Mouse (Mus musculus) lung, postnatal 0 days (tissue): Measurements from ENCODE around the gene Mroh8. TPM values are rescaled to one million over a fixed set of nuclear protein-coding genes. Genes with fewer than 3 reads are reported as not detected.

Experiments used
- ATAC-seq: fragments of 200-750 bp; cut with Nextera tagmentation; 2 replicates; pipeline ENCODE4 v1.8.0; 2017; ENCODE audit warnings: moderate library complexity
- DNase-seq: peaks from one replicate; pipeline ENCODE4 v3.0.0-alpha.2; 2016; ENCODE audit warnings: low spot score
- H3K27ac ChIP-seq: fragments of 300-500 bp; sonication (generic); 2 replicates; pipeline ENCODE4 v1.5.1; 2014; ENCODE audit warnings: antibody characterized with exemption, mild to moderate bottlenecking, low read length, mixed read lengths
- H3K27me3 ChIP-seq: fragments of 300-500 bp; sonication (generic); replicated peaks from 2 replicates; pipeline ENCODE4 v1.6.1; 2014; ENCODE audit warnings: low read length, mixed read lengths; ENCODE audit not compliant: insufficient read depth
- H3K36me3 ChIP-seq: fragments of 300-500 bp; sonication (generic); 2 replicates; pipeline ENCODE4 v1.6.1; 2014; ENCODE audit warnings: low read length, mixed read lengths; ENCODE audit not compliant: insufficient read depth
- H3K4me1 ChIP-seq: fragments of 300-500 bp; sonication (generic); 2 replicates; pipeline ENCODE4 v1.6.1; 2014; ENCODE audit warnings: antibody characterized with exemption, low read depth, low read length, mixed read lengths; ENCODE audit not compliant: insufficient read depth
- H3K4me2 ChIP-seq: fragments of 300-500 bp; sonication (generic); replicated peaks from 2 replicates; pipeline ENCODE4 v1.6.1; 2014; ENCODE audit warnings: low read depth, mild to moderate bottlenecking, low read length, moderate library complexity, mixed read lengths
- H3K4me3 ChIP-seq: fragments of 300-500 bp; sonication (generic); 2 replicates; pipeline ENCODE4 v1.5.1; 2014; ENCODE audit warnings: low read depth, low read length
- H3K9ac ChIP-seq: fragments of 300-500 bp; sonication (generic); replicated peaks from 2 replicates; pipeline ENCODE4 v1.6.1; 2014; ENCODE audit warnings: low read depth, mild to moderate bottlenecking
- H3K9me3 ChIP-seq: fragments of 300-500 bp; sonication (generic); 2 replicates; pipeline ENCODE4 v1.6.1; 2016; ENCODE audit warnings: low read length, mixed read lengths
- CTCF ChIP-seq: IDR thresholded peaks from 2 replicates; pipeline ENCODE4 v1.5.1; 2016; ENCODE audit warnings: antibody characterized with exemption, mild to moderate bottlenecking
- EP300 ChIP-seq: IDR thresholded peaks from 2 replicates; pipeline ENCODE4 v1.6.1; 2016; ENCODE audit warnings: antibody characterized with exemption, mild to moderate bottlenecking, control low read depth
- WGBS: fragments of 180-500 bp; shearing (Covaris S2); extraction: QIAGEN DNeasy Blood & Tissue Kit; methylation state at CpG from one replicate; pipeline ENCODE4 v1.1.7; 2014; 5-methylcytosine and 5-hydroxymethylcytosine counted together
- polyA plus RNA-seq: library from polyadenylated mRNA; unstranded; fragments of >200 nt; fragmentation: Nextera tagmentation; extraction: Ambion mirVana; gene quantifications from 2 replicates; pipeline ENCODE4 v1.2.1, GENCODE M21; 2015

The Mroh8 gene
- polyA plus RNA-seq, result 0.23 and 0.25 TPM in 2 replicates

- under 1% methylated on average over 30 of the region's 32 CpGs for WGBS
- ATAC-seq, result peak; percentile 73
These were observed at the start of gene Mroh8 for GRCm38 (mm10) chr2:157279416-157279800. Mroh8 (minus strand) TSS chr2:157279549.

GRCm38 (mm10) chr2:157328570-157328969 is 49.2 kb upstream of the Mroh8 start:
- TF ChIP-seq CTCF, result no peak
- no peak for TF ChIP-seq EP300
- H3K4me2 ChIP-seq, result no peak overlapping the region
- ATAC-seq (no peak), DNase-seq (no peak)
- no peak overlapping the region for H3K9ac ChIP-seq
- no peaks in the 10 kb centered on the region for H3K27me3 ChIP-seq
- no peak overlapping the region for H3K27ac ChIP-seq
- H3K9me3 ChIP-seq, result no peaks in the 10 kb centered on the region
- no peaks in the 10 kb centered on the region for H3K4me1 ChIP-seq
- H3K36me3 ChIP-seq, result 0 out of 2 replicates have a peak, but pooled peaks cover 8% of the 10 kb centered on the region
- WGBS, result 48% methylated on average over 11 of the region's 11 CpGs
- no peak overlapping the region for H3K4me3 ChIP-seq

More at GRCm38 (mm10) chr2:157279416-157279800, at the start of gene Mroh8:
- peak within 1 kb of the TSS; percentile 92 for H3K27ac ChIP-seq
- peak within 1 kb of the TSS; percentile 69 for H3K4me3 ChIP-seq
- no peak for TF ChIP-seq EP300
- no peak for TF ChIP-seq CTCF
- H3K27me3 ChIP-seq, result no peaks in the 10 kb centered on the region
- no peaks in the 10 kb centered on the region for H3K9me3 ChIP-seq
- peak; percentile 82 for DNase-seq
- H3K4me1 ChIP-seq, result peaks cover 9% of the 10 kb centered on the region; the same call in 1 of the 2 replicates
- H3K36me3 ChIP-seq, result no peaks in the 10 kb centered on the region; the same call in 1 of the 2 replicates
- peak within 1 kb of the TSS; percentile 88 for H3K9ac ChIP-seq
- H3K4me2 ChIP-seq, result peak within 1 kb of the TSS; percentile 74

DNA sequence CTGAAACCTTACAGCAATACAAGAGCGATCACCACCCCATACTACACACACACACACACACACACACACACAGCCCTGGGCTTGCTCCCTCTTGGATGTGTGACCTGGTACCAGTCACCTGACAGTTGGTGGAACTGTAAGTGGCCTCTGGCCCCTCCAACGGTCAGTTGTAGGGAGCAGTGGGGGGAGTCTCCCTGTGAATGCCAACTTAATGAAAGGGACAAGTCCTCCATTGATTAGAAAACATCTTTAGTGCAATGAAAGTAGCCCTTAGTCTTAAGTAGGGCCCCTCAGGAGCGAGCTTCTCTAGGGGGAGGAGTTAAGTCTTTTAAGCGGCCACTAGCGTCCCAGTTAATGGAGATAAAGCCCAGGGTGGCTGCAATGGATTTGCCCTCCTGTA is 48.8 kb upstream of the Mroh8 start:
- Histone ChIP-seq H3K27me3 (no peaks in the 10 kb centered on the region), H3K4me2 (no peak overlapping the region), H3K36me3 (0 out of 2 replicates have a peak, but pooled peaks cover 11% of the 10 kb centered on the region), H3K9me3 (no peaks in the 10 kb centered on the region), H3K4me3 (no peak overlapping the region), H3K27ac (no peak overlapping the region), H3K4me1 (no peaks in the 10 kb centered on the region), H3K9ac (no peak overlapping the region)
- ATAC-seq (no peak), DNase-seq (no peak)
- TF ChIP-seq EP300 (no peak), CTCF (no peak)
- 55% methylated on average over 5 of the region's 5 CpGs for WGBS

GRCm38 (mm10) chr2:157325238-157325637 is 45.9 kb upstream of the Mroh8 start:
- no peak overlapping the region for H3K4me3 ChIP-seq
- H3K36me3 ChIP-seq, result peaks cover 18% of the 10 kb centered on the region; the same call in 1 of the 2 replicates
- no peak for DNase-seq
- 64% methylated on average over 2 of the region's 2 CpGs for WGBS
- H3K9me3 ChIP-seq, result no peaks in the 10 kb centered on the region
- no peaks in the 10 kb centered on the region for H3K27me3 ChIP-seq
- no peak for ATAC-seq
- no peaks in the 10 kb centered on the region for H3K4me1 ChIP-seq
- H3K9ac ChIP-seq, result no peak overlapping the region
- no peak overlapping the region for H3K27ac ChIP-seq
- TF ChIP-seq CTCF (no peak), EP300 (no peak)
- H3K4me2 ChIP-seq, result no peak overlapping the region

DNA sequence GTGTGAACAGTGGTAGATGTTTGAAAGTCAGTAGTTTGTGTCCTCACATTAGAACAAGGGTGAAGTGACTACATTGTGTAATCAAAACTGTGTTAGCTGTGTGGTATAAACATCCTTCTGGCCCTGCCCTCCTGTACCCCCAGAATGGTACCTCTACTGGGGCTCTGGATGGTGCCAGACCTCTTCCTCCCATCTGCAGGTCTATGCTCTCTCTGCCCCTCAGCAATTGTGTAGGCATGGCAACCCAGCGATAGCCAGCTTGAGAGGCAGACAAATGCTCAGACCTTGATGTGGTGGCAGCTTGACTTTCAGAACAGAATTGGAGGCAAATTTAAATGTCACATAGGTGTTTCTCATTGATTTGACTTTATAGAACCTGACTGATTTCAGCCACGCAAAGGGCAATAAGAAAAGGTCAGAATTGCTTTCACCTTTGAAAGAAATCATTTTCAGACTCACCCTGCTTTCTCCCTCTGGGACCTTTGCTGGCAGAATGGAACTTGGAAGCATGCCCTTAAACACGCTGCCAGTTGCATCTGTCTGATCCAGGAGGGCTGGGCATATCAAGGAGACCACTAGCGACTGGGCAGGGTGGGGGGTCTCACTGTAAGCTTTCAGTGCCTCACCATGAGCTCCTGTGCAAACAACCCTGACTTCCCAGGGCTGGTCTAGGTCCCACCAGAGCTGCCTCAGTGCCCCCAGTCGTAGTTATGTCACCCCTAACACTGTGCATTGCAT is 42.8 kb upstream of the Mroh8 start:
- Histone ChIP-seq H3K4me3 (no peak overlapping the region), H3K27me3 (no peaks in the 10 kb centered on the region), H3K27ac (no peak overlapping the region), H3K9me3 (no peaks in the 10 kb centered on the region), H3K4me1 (no peaks in the 10 kb centered on the region), H3K36me3 (peaks cover 21% of the 10 kb centered on the region; the same call in 1 of the 2 replicates), H3K4me2 (no peak overlapping the region), H3K9ac (no peak overlapping the region)
- DNase-seq, result no peak
- TF ChIP-seq EP300, result no peak
- no peak for TF ChIP-seq CTCF
- ATAC-seq, result no peak
- 82% methylated on average over 5 of the region's 5 CpGs for WGBS

DNA sequence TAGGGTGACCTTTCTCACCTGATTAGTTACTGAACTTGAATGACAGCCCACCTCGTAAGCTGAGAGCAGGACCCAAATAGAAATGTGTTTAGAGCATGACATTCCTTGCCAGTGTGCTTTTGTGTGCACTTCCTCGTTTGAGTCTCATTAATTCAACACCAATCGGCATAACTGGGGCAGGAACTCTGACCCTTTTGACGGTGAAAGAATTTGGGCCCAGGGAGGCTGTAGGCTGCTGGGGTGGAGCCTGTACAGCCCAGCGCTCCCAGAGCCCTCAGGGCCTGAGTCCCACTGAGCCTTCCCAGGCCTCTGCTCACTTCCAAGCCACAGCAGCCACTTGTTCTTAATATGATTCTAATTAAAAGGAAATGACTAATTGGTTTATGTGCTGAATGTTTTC is 41.5 kb upstream of the Mroh8 start:
- ATAC-seq (peak; percentile 31; the same call in 1 of the 2 replicates), DNase-seq (peak; percentile 17)
- Histone ChIP-seq H3K4me1 (no peaks in the 10 kb centered on the region), H3K9ac (no peak overlapping the region), H3K4me2 (no peak overlapping the region), H3K27me3 (no peaks in the 10 kb centered on the region), H3K9me3 (no peaks in the 10 kb centered on the region), H3K4me3 (no peak overlapping the region), H3K27ac (peak overlapping the region; percentile 26; the same call in 1 of the 2 replicates), H3K36me3 (peaks cover 21% of the 10 kb centered on the region; the same call in 1 of the 2 replicates)
- no peak for TF ChIP-seq CTCF
- no peak for TF ChIP-seq EP300
- WGBS, result 48% methylated on average over 5 of the region's 5 CpGs
